Mouse (Mus musculus): Measurements from ENCODE around the gene Tmem127. TPM values are rescaled to one million over a fixed set of nuclear protein-coding genes. Genes with fewer than 3 reads are reported as not detected.

Tmem127 gene
- polyA plus RNA-seq, 1 experiment from 2014 or later, result 25.9 TPM

Other genes starting within 250 kb of the Tmem127 start
- 9.6 TPM in 2 replicates for gene Ap4e1, start 239.2 kb upstream of the Tmem127 start, polyA plus RNA-seq (2014; fragmentation: Nextera tagmentation; extraction: Ambion mirVana)
- gene Blvra, start 177.2 kb upstream of the Tmem127 start, polyA plus RNA-seq (2014; fragmentation: Nextera tagmentation; extraction: Ambion mirVana), result 46.0 and 50.0 TPM in 2 replicates
- gene Ncaph, start 114.0 kb upstream of the Tmem127 start, polyA plus RNA-seq (2014; fragmentation: Nextera tagmentation; extraction: Ambion mirVana), result 60.4 and 68.2 TPM in 2 replicates
- 16.7 and 19.0 TPM in 2 replicates for gene Itpripl1, start 104.5 kb upstream of the Tmem127 start, polyA plus RNA-seq (2014; fragmentation: Nextera tagmentation; extraction: Ambion mirVana)
- 1.8 and 2.5 TPM in 2 replicates for gene 1810024B03Rik, start 39.6 kb upstream of the Tmem127 start, polyA plus RNA-seq (2014; fragmentation: Nextera tagmentation; extraction: Ambion mirVana)
- 54.6 and 68.6 TPM in 2 replicates for gene Snrnp200, start 39.5 kb upstream of the Tmem127 start, polyA plus RNA-seq (2014; fragmentation: Nextera tagmentation; extraction: Ambion mirVana)
- gene Ciao1, start 92 bp upstream of the Tmem127 start, polyA plus RNA-seq (2014; fragmentation: Nextera tagmentation; extraction: Ambion mirVana), result 58.5 and 60.5 TPM in 2 replicates
- gene Stard7, start 22.3 kb downstream of the Tmem127 start, polyA plus RNA-seq (2014; fragmentation: Nextera tagmentation; extraction: Ambion mirVana), result 81.0 and 85.5 TPM in 2 replicates
- gene Dusp2, start 88.3 kb downstream of the Tmem127 start, polyA plus RNA-seq (2014; fragmentation: Nextera tagmentation; extraction: Ambion mirVana), result 7.1 and 7.4 TPM in 2 replicates
- 0.09 and 0.14 TPM in 2 replicates for gene Astl, start 90.7 kb downstream of the Tmem127 start, polyA plus RNA-seq (2014; fragmentation: Nextera tagmentation; extraction: Ambion mirVana)
- 0.51 and 0.72 TPM in 2 replicates for gene Adra2b, start 115.3 kb downstream of the Tmem127 start, polyA plus RNA-seq (2014; fragmentation: Nextera tagmentation; extraction: Ambion mirVana)
- 0.26 and 0.39 TPM in 2 replicates for gene Gpat2, start 177.3 kb downstream of the Tmem127 start, polyA plus RNA-seq (2014; fragmentation: Nextera tagmentation; extraction: Ambion mirVana)
- 16.6 and 19.3 TPM in 2 replicates for gene Fahd2a, start 196.7 kb downstream of the Tmem127 start, polyA plus RNA-seq (2014; fragmentation: Nextera tagmentation; extraction: Ambion mirVana)

Measured in embryonic facial prominence, embryonic 14.5 days (tissue).